Mouse (Mus musculus): ENCODE results near the gene Ifngr2.

GRCm38 (mm10) chr16:91611248-91611647, 64.4 kb downstream of the Ifngr2 start:
- TF ChIP-seq POLR2A (IDR thresholded peaks at IDR 0.05; ENCODE audit: borderline replicate concordance, low read depth, low read length) (no peak), CTCF (IDR thresholded peaks at IDR 0.05; ENCODE audit: low read depth, low read length) (no peak)

Data from bone marrow macrophage, adult 2 months (primary cell).